Mouse (Mus musculus): Measurements from ENCODE around the gene Galns.

GRCm38 (mm10) chr8:122652643-122653042 lies 41.4 kb upstream of the Galns start:
- TF ChIP-seq EP300 (IDR thresholded peaks at IDR 0.05; ENCODE audit: low read length): no peak
- TF ChIP-seq POLR2A (IDR thresholded peaks at IDR 0.05; ENCODE audit: low read depth, low read length): no peak
- no peak for TF ChIP-seq SMC3 (IDR thresholded peaks at IDR 0.05; ENCODE audit: low read depth, low read length)
